Mouse (Mus musculus): ENCODE data around the gene Nbr1.
"Not testable (repeated sequence)": the region's sequence is repeated elsewhere in the genome, so short reads cannot be mapped to it uniquely, and the experiment has no call there.

Gene Nbr1

DNA sequence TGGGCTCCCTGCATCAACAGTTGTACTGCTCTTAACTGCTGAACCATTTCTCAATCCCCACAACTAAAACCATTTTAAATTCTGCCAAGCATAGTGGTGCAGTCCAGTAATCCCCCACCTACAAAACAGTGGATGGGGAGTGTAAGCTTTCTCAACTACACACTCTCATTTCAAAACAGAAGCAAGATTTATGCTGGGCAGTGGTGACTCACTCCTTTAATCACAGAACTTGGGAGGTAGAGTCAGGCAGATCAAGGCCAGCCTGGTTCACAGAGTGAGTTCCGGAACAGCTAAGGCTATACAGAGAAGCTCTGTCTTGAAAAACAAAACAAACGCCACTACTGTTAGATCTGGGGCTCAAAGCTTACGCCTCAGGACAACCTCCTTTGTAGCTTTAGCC is 66.6 kb downstream of the Nbr1 start:
- DNase-seq (ENCODE audit: low read depth, low spot score) = no peak

DNA sequence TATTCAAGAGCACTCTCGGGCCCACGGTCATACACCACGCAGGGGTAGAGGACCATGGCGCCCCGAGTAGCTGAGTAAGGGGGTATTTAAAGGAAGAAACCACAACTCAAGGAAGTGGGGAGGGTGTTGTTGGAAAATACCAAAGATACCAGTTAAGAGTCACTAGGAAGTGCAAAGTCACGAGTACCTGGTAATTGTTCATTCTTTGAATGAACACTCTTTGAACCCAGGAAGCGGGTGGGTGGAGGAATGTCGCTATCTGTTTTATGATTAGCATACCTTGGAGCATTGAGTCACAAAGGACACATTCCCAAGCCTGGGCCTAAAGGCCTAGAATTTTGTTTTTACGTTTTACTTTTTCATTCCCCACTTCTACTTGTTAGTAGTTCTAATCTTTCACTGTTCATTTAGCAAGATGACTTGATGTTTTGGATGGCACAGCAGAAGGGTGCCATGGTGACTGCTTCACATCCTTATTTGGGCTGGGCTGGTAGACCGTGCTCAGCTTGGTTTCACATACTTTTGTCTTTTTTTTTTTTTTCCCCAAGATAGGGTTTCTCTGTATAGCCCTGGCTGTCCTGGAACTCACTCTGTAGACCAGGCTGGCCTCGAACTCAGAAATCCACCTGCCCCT is 68.2 kb downstream of the Nbr1 start:
- DNase-seq (ENCODE audit: low read depth, low spot score) = not testable (repeated sequence)

DNA sequence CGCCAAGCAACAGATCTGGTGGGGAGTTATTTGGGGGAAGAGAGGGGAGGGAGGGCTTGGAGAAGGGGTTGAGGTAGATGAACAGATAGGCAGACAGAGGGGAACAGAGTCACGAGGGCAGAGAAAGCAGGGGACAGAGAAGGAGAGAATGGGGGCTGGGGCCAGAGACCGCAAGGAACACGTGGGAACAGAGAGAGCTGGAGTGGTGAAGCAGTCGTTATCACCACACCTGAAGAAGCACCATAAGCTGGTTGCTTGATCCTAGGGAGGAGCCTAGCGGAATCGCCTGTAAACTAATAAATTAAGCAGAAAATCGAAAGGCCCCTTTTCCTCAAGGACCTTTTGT is 74.7 kb downstream of the Nbr1 start:
- no peak for DNase-seq (ENCODE audit: low read depth, low spot score)

- DNase-seq (ENCODE audit: low read depth, low spot score) = peak; percentile 76
These were observed 75.3 kb downstream of the Nbr1 start, which contains the start of gene Rdm1 for GRCm38 (mm10) chr11:101626995-101627856. Gene Rdm1, plus strand, starts transcription at chr11:101627195.

DNA sequence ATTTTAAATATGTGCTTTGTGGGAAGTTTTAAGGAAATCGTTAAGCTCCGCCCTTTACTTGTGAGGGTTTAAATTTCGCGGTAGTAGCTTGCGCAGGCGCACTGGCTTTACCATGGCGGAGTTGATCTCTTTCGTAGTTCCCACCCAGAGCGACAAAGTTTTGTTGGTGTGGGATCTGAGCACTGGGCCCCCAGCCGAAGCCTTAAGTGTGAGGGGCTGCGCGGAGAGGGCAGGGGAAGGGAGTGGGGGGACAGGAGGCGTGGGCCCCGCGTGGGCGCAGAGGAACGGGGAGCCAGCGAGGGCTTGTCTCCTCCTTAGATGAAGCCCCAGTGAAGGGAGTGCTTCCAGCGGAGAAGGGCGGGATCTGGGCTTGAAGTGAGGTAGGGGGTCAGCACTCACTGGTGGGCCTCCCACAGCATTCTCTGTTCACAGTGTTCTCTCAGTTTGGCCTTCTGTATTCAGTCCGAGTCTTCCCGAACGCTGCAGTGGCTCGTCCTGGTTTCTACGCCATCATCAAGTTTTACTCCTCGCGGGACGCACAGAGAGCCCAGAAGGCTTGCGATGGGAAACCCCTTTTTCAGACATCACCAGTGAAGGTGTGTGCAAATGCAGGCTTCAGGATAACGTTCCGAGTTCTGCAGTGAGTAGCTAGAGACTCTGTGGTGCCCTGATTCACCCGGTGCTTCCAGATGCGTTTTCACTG is 76.1 kb downstream of the Nbr1 start:
- peak; percentile 78 for DNase-seq (ENCODE audit: low read depth, low spot score)

- not testable (repeated sequence) for DNase-seq (ENCODE audit: low read depth, low spot score)
These were observed 76.9 kb downstream of the Nbr1 start for GRCm38 (mm10) chr11:101628733-101629417.
